Mouse (Mus musculus): ENCODE results near the gene 3110082J24Rik. TPM values are rescaled to one million over a fixed set of nuclear protein-coding genes. Genes with fewer than 3 reads are reported as not detected.

3110082J24Rik gene
- polyA plus RNA-seq, 1 experiment from 2014 or later = not detected

GRCm38 (mm10) chr5:30152413-30152812, 46.5 kb upstream of the 3110082J24Rik start:
- Histone ChIP-seq H3K36me3 (ENCODE audit: control insufficient read depth, insufficient read depth, low read length) (0 out of 2 replicates have a peak, but pooled peaks cover 3% of the 10 kb centered on the region), H3K9ac (ENCODE audit: low read length) (no peak overlapping the region), H3K27me3 (ENCODE audit: control insufficient read depth, insufficient read depth, low read length) (no peaks in the 10 kb centered on the region), H3K9me3 (ENCODE audit: control insufficient read depth, low read length) (no peaks in the 10 kb centered on the region), H3K4me1 (replicated peaks; ENCODE audit: control insufficient read depth, insufficient read depth) (no peaks in the 10 kb centered on the region), H3K4me3 (ENCODE audit: low read depth, low read length) (no peak overlapping the region), H3K4me2 (replicated peaks; ENCODE audit: low read depth) (no peak overlapping the region), H3K27ac (replicated peaks) (no peak overlapping the region)
- TF ChIP-seq CTCF (IDR thresholded peaks at IDR 0.05; ENCODE audit: low read depth) (no peak), EP300 (optimal IDR thresholded peaks at IDR 0.05) (no peak)
- DNase-seq (ENCODE audit: low spot score) (no peak), ATAC-seq (ENCODE audit: low FRiP score, low TSS enrichment) (no peak)
- 45% methylated on average over 1 of the region's 1 CpGs for WGBS

GRCm38 (mm10) chr5:30152007-30152406, 46.1 kb upstream of the 3110082J24Rik start:
- Histone ChIP-seq H3K4me2 (replicated peaks; ENCODE audit: low read depth) (peak overlapping the region; percentile 39), H3K27me3 (ENCODE audit: control insufficient read depth, insufficient read depth, low read length) (no peaks in the 10 kb centered on the region), H3K27ac (replicated peaks) (peak overlapping the region; percentile 58), H3K36me3 (ENCODE audit: control insufficient read depth, insufficient read depth, low read length) (0 out of 2 replicates have a peak, but pooled peaks cover 3% of the 10 kb centered on the region), H3K4me1 (replicated peaks; ENCODE audit: control insufficient read depth, insufficient read depth) (no peaks in the 10 kb centered on the region), H3K4me3 (ENCODE audit: low read depth, low read length) (no peak overlapping the region), H3K9me3 (ENCODE audit: control insufficient read depth, low read length) (no peaks in the 10 kb centered on the region), H3K9ac (ENCODE audit: low read length) (no peak overlapping the region)
- TF ChIP-seq EP300 (optimal IDR thresholded peaks at IDR 0.05) (no peak), CTCF (IDR thresholded peaks at IDR 0.05; ENCODE audit: low read depth) (no peak)
- DNase-seq (ENCODE audit: low spot score) (peak; percentile 54), ATAC-seq (ENCODE audit: low FRiP score, low TSS enrichment) (peak; percentile 45)
- WGBS = 53% methylated on average over 4 of the region's 4 CpGs

- H3K4me3 ChIP-seq (ENCODE audit: low read depth, low read length) = no peak overlapping the region
- WGBS = 82% methylated on average over 5 of the region's 5 CpGs
- no peaks in the 10 kb centered on the region for H3K9me3 ChIP-seq (ENCODE audit: control insufficient read depth, low read length)
- peaks cover 18% of the 10 kb centered on the region; the same call in 1 of the 2 replicates for H3K36me3 ChIP-seq (ENCODE audit: control insufficient read depth, insufficient read depth, low read length)
- H3K27ac ChIP-seq (replicated peaks) = no peak overlapping the region
- no peak overlapping the region for H3K9ac ChIP-seq (ENCODE audit: low read length)
- H3K4me2 ChIP-seq (replicated peaks; ENCODE audit: low read depth) = no peak overlapping the region
- no peaks in the 10 kb centered on the region for H3K27me3 ChIP-seq (ENCODE audit: control insufficient read depth, insufficient read depth, low read length)
- H3K4me1 ChIP-seq (replicated peaks; ENCODE audit: control insufficient read depth, insufficient read depth) = no peaks in the 10 kb centered on the region
- ATAC-seq (ENCODE audit: low FRiP score, low TSS enrichment) (0 out of 2 replicates have a peak, but pooled peaks have one; percentile 16), DNase-seq (ENCODE audit: low spot score) (no peak)
- TF ChIP-seq EP300 (optimal IDR thresholded peaks at IDR 0.05) (no peak), CTCF (IDR thresholded peaks at IDR 0.05; ENCODE audit: low read depth) (no peak)
Observed at GRCm38 (mm10) chr5:30148133-30148920, 42.4 kb upstream of the 3110082J24Rik start.

GRCm38 (mm10) chr5:30146526-30146925, 40.6 kb upstream of the 3110082J24Rik start:
- ATAC-seq (ENCODE audit: low FRiP score, low TSS enrichment) = no peak

GRCm38 (mm10) chr5:30138193-30138592, 32.3 kb upstream of the 3110082J24Rik start:
- ATAC-seq (ENCODE audit: low FRiP score, low TSS enrichment) = no peak
- Histone ChIP-seq H3K27ac (replicated peaks) (no peak overlapping the region), H3K36me3 (ENCODE audit: control insufficient read depth, insufficient read depth, low read length) (peaks cover 12% of the 10 kb centered on the region; the same call in 1 of the 2 replicates)

More at GRCm38 (mm10) chr5:30146526-30146925, 40.6 kb upstream of the 3110082J24Rik start:
- TF ChIP-seq EP300 (optimal IDR thresholded peaks at IDR 0.05) (no peak), CTCF (IDR thresholded peaks at IDR 0.05; ENCODE audit: low read depth) (no peak)
- Histone ChIP-seq H3K27me3 (ENCODE audit: control insufficient read depth, insufficient read depth, low read length) (no peaks in the 10 kb centered on the region), H3K4me3 (ENCODE audit: low read depth, low read length) (no peak overlapping the region), H3K9me3 (ENCODE audit: control insufficient read depth, low read length) (no peaks in the 10 kb centered on the region), H3K27ac (replicated peaks) (no peak overlapping the region), H3K4me1 (replicated peaks; ENCODE audit: control insufficient read depth, insufficient read depth) (no peaks in the 10 kb centered on the region), H3K4me2 (replicated peaks; ENCODE audit: low read depth) (no peak overlapping the region), H3K36me3 (ENCODE audit: control insufficient read depth, insufficient read depth, low read length) (peaks cover 19% of the 10 kb centered on the region; the same call in 1 of the 2 replicates), H3K9ac (ENCODE audit: low read length) (no peak overlapping the region)
- no peak for DNase-seq (ENCODE audit: low spot score)
- WGBS = 77% methylated on average over 6 of the region's 6 CpGs

GRCm38 (mm10) chr5:30137271-30137670, 31.4 kb upstream of the 3110082J24Rik start:
- no peak overlapping the region for H3K4me2 ChIP-seq (replicated peaks; ENCODE audit: low read depth)
- no peak for TF ChIP-seq EP300 (optimal IDR thresholded peaks at IDR 0.05)
- no peak for TF ChIP-seq CTCF (IDR thresholded peaks at IDR 0.05; ENCODE audit: low read depth)
- no peak overlapping the region for H3K4me3 ChIP-seq (ENCODE audit: low read depth, low read length)
- no peaks in the 10 kb centered on the region for H3K27me3 ChIP-seq (ENCODE audit: control insufficient read depth, insufficient read depth, low read length)
- ATAC-seq (ENCODE audit: low FRiP score, low TSS enrichment) (no peak), DNase-seq (ENCODE audit: low spot score) (no peak)
- peaks cover 13% of the 10 kb centered on the region; the same call in 1 of the 2 replicates for H3K36me3 ChIP-seq (ENCODE audit: control insufficient read depth, insufficient read depth, low read length)
- 90% methylated on average over 9 of the region's 9 CpGs for WGBS
- no peak overlapping the region for H3K9ac ChIP-seq (ENCODE audit: low read length)
- no peaks in the 10 kb centered on the region for H3K4me1 ChIP-seq (replicated peaks; ENCODE audit: control insufficient read depth, insufficient read depth)
- no peaks in the 10 kb centered on the region for H3K9me3 ChIP-seq (ENCODE audit: control insufficient read depth, low read length)
- H3K27ac ChIP-seq (replicated peaks) = no peak overlapping the region

More at GRCm38 (mm10) chr5:30138193-30138592, 32.3 kb upstream of the 3110082J24Rik start:
- Histone ChIP-seq H3K27me3 (ENCODE audit: control insufficient read depth, insufficient read depth, low read length) (no peaks in the 10 kb centered on the region), H3K4me2 (replicated peaks; ENCODE audit: low read depth) (no peak overlapping the region), H3K4me3 (ENCODE audit: low read depth, low read length) (no peak overlapping the region), H3K9ac (ENCODE audit: low read length) (no peak overlapping the region), H3K4me1 (replicated peaks; ENCODE audit: control insufficient read depth, insufficient read depth) (no peaks in the 10 kb centered on the region), H3K9me3 (ENCODE audit: control insufficient read depth, low read length) (no peaks in the 10 kb centered on the region)
- TF ChIP-seq EP300 (optimal IDR thresholded peaks at IDR 0.05) (no peak), CTCF (IDR thresholded peaks at IDR 0.05; ENCODE audit: low read depth) (no peak)
- DNase-seq (ENCODE audit: low spot score) = no peak
- 84% methylated on average over 4 of the region's 4 CpGs for WGBS

Measured in stomach, postnatal 0 days (tissue).